Mouse (Mus musculus) heart, adult 11 months (tissue): ENCODE measurements around the gene Borcs8.

Experiments used
- DNase-seq: peaks from one replicate; pipeline ENCODE4 v3.0.0; 2022

The Borcs8 gene

GRCm38 (mm10) chr8:70139026-70139857 is at the start of gene Borcs8, which contains the start of the genes Rfxank and Mef2b:
TSS of gene Borcs8 (plus strand) at chr8:70139499.
TSS of gene Rfxank (minus strand) at chr8:70139154.
TSS of gene Mef2b (plus strand) at chr8:70139711.
- peak; percentile 100 for DNase-seq

GRCm38 (mm10) chr8:70092786-70093185 is 46.5 kb upstream of the Borcs8 start:
- DNase-seq, result no peak

- DNase-seq, result no peak
Observed at GRCm38 (mm10) chr8:70099276-70099675, 40.0 kb upstream of the Borcs8 start.

- DNase-seq, result no peak
Observed at GRCm38 (mm10) chr8:70100241-70100640, 39.1 kb upstream of the Borcs8 start.

GRCm38 (mm10) chr8:70104506-70104905 is 34.8 kb upstream of the Borcs8 start:
- DNase-seq, result no peak

GRCm38 (mm10) chr8:70104922-70105321 is 34.4 kb upstream of the Borcs8 start:
- DNase-seq, result no peak

- DNase-seq, result no peak
Observed at GRCm38 (mm10) chr8:70110451-70110850, 28.8 kb upstream of the Borcs8 start.

DNA sequence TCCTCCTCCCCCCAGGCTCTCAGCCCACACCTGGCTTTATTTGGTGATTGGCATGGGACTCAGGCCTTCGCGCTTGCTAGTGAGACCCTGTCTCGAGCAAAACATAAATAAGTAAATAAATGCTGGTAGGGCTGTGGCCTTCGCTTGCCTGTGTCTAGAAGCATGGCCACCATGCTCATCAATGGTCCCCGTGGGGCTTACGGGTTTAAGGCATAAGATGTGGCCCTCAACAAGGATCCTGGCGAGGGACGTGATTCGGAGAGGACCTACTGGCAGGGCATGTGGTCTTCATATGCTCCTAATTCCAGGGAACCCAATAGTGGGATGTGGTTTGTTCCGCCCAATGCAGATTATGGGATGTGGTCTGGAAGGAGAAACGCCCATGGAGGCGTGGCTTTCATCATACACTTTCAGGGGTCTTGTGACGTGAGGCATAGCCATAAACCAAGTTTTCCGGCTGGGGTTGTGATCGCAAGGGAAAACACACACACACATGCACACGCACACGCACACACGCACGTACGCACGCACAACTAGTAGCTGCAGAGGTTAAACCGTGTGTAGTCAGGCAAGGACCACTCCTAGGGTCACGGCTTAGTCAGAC is 28.0 kb upstream of the Borcs8 start:
- no peak for DNase-seq

DNA sequence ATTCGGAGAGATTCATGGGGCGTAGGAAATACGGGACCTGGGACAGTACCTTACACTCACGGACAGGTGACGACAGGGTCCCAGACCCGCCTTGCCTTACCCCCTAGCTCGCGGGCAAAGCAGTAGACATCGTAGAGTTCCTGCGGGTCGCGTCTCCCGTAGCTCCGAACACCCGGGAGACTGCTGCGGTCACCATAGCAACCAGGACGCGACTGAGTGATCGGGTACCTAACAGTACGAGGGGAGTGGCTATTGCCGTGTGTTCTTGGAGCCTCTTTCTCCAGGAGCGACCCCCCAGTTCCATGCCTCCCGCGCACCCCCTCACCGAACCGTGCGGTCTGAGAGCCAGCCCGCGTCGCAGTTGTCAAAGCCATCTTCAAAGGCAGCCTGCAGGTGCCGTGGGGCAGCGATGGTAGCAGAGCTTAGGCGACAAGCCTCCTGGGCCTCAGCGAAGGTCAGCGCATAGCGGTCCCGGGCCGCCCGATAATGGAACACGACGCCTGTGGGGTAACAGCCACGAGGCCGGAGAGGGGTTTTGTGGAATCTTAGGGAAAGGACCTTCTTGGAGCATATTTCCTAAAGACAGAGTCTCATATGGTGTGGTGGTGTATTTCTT is 26.8 kb upstream of the Borcs8 start:
- no peak for DNase-seq

DNA sequence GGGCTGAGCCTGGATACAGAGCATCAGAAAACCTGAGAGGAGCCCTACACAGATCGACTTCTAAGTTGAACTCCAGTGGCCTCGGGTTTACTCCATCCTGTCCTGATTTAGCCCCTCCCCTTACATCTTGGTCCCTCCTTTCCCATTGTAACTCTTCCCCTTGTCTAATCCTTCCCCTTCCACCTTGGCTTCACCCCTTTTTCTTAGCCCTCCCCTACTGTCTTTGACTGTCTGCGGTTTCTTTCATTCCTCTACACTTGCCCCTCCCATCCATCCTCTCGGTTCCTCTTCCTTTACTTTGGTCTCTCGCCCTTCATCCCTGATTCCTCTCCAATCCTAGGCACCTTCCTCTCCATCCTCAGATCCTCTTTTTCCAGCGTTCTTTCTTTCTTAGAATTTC is 24.8 kb upstream of the Borcs8 start:
- no peak for DNase-seq

DNA sequence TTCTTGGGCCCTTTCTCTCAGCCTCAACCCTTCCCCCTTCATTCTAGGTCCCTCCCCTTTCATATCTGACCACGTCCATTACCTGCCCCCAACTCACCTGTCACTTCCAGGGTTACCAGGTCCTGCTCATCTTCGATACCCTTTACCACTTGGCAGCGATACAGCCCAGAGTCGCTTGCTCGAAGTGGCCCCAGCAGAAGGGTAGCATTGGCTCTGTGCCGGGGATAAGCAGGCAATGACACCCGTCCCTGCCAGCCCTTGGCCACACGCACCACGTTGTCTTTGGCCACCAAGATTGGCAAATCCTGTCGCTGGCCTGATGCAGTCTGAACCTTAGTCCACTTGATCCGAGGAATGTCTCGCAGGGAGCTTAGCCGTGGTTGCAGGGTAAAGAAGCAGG is 24.4 kb upstream of the Borcs8 start:
- DNase-seq, result no peak

- DNase-seq, result no peak
Observed at GRCm38 (mm10) chr8:70117611-70118010, 21.7 kb upstream of the Borcs8 start.

DNA sequence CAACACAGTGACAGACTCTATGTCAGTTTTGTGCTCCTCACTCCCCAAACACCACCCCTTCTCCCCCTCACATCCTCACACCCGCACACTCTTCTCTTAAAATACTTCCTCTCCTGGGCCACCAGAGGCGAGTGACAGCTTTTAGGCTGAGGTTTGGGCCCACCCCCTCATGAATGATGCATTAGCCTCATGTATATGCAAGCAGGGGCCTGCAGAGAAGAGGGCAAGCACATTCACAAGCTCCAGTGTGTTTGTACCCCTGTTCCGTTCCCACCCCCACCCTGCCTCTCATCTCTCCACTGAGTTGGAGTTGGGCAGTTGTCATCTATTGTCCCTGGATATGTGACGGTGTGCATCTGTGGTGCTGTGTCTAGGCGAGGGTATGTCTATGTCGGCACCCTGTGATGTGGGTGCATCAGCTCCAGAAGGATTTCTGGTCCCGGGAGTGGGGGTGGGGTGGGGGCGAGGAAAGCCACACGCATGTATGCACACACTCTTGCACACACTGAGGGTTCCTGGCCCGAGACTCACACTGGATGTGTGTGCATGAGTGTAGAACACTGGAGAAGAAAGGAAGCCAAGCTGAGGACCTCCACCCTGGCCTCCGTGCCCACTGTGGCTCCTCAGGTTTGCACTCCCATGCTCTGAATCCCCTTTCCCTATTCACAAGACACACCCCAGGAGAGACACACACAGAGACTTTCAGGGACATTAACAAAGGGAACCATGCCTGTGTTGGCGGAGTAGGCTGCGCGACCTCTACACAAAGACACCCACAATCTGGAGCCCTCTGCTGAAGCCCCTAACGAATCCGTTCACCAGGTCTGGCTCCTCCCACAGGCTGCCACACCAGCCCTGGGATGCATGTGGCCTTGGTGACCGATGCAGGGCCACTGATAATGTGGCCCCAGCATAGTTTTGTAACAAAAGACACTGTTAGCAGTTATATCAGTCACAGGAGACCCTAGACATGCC is 20.3 kb upstream of the Borcs8 start:
- no peak for DNase-seq

GRCm38 (mm10) chr8:70120667-70121066 is 18.6 kb upstream of the Borcs8 start, which contains the start of gene Ncan:
TSS of gene Ncan (minus strand) at chr8:70120873.
- DNase-seq, result peak; percentile 92

DNA sequence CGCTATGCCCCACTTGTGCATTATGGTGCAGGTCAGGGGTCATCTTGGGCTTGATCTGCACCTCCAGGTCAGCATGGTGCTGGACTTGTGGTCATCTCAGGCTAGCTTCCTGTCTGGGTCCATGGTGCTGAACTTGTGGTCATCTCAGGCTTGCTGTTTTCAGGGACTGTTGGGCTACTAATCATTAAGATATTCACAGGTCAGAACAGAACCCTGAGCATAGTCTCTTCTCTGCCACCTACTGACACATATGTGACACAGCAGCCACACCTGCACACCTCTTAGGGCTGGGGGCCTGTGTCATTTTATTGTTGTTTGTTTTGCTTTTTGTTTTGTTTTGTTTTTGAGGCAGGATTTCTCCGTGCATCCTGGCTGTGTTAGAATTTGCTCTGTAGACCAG is 16.4 kb upstream of the Borcs8 start:
- no peak for DNase-seq

GRCm38 (mm10) chr8:70124992-70125391 is 14.3 kb upstream of the Borcs8 start:
- no peak for DNase-seq

DNA sequence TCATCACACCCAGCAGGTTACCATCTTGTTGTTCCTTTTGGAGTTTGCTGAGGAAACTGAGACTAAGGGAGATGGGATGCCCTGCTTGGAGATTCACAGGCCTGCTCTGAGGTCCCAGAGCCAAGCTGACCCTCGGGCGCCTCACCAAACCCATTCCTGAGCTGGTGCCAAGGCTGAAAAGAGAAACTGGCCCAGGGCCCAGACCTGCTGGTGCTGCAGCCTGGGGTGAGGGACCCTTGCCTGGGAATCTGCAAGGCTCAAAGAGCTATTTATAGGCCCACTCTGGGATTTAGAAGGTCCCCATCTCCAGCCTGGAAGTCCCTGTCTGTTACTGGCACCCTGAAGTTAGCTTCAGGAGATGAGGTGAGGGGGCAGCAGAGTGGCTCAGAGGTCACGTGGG is 10.9 kb upstream of the Borcs8 start:
- DNase-seq, result peak; percentile 98

DNA sequence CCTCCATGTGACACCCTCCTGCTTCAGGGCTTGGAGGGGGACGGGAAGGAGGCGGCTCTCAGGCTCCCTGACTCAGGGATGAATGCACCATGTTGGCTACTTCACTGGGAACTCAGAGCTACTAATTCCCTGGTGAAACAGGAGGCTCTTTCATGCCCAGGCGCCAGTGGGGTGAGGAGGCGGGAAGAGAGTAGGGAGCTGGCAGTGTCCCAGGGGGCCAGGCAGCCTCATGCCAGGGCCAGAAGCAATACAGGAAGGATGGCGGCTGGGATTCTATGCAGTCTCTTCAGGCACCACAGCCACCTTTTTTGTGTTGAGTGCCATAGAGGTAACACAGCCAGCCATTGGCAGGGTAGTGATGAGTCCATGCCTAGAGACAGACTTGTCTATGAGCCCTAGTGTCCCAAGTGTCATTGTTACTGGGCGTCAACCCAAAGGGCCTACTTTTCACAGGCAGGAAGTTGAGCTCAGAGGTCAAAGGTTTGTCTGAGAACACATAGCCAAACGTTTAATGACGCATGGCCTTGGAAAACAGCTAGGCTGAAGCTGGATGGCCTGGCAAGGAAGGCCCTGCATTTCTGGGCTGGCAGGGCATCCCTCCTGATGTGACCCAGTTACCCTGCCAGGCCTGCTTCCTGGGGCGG is 9.9 kb upstream of the Borcs8 start:
- DNase-seq, result peak; percentile 97

- DNase-seq, result no peak
Observed at GRCm38 (mm10) chr8:70130066-70130465, 9.2 kb upstream of the Borcs8 start.

DNA sequence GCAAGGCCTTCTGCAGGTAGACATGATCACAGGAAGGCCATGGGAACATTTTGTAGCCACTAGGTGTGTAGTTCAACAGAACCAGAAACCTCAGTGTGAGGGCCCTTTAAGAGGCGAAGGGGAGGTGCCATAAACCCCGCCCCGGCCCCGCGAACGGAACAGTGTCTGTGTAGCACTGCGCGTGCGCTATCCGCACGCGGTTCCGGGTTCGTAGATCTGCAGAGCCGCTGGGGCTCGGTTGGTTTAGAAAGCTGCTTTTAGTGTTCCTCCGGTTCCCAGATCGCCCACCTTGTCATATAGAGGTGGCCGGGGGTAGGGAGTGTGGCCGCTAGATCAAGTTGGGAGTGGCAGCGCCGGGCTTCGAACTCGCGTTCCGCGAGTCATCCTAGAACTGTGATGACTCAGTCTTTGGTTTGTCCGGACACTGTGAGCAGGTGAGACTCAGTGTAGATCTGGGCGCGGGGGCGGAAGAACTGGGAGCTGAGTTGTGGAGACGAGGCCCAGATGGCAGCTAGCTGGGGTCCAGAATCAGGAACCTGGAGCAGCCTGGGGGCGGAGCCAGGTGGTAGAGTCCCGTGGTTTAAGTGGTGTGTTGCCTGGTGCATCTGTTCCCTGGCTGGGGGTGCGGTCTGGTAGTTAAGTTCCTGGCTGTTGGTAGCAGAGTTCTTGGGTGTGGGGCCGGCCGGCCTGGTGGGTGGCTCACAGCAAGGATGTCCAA is 8.0 kb upstream of the Borcs8 start, which contains the start of gene Nr2c2ap:
Gene Nr2c2ap (plus strand): TSS at position 168 of the 718 bp plus-strand sequence.
- DNase-seq, result peak; percentile 98

DNA sequence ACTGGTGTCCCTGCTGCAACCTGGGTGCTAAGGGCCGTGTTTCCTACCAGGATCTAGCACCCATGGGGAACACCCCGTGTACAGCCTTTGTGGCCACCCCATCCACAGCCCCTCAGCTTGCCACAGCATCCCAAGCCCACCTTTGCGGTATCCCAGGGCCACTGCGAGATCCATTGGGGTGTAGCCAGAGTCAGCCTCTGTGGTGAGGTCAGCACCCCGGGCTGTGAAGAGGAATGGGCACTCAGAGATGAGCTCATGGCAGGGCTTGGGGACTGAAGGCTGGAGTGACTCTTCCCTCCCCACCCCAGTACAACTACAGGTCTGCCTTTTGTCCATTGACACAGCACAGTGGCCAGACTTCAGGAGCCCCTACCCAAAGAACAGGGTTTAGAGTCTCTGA is 5.2 kb upstream of the Borcs8 start:
- peak; percentile 91 for DNase-seq
